Mouse (Mus musculus) adrenal gland, adult 10 weeks (tissue): ENCODE measurements around the gene Irx3. TPM values are rescaled to one million over a fixed set of nuclear protein-coding genes. Genes with fewer than 3 reads are reported as not detected.

ENCODE experiments used
- polyA plus RNA-seq: library from polyadenylated mRNA; stranded (reverse); fragments of 350-450 nt; fragmentation: Illumina TruSeq; extraction: RNeasy Lipid Tissue Mini Kit (QIAGEN cat#74804); gene quantifications from one replicate; pipeline ENCODE4 v1.2.3, GENCODE M21; 2014; ENCODE audit warnings: low read depth, low replicate concordance

The Irx3 gene
- 5.5 TPM for polyA plus RNA-seq

GRCm38 (mm10) chr8:91801839-91802238 lies at the start of gene Irx3:
Irx3 (minus strand) TSS chr8:91802067.

